Mouse (Mus musculus) hindbrain, embryonic 15.5 days (tissue): ENCODE measurements around the gene Stk33. TPM values are rescaled to one million over a fixed set of nuclear protein-coding genes. Genes with fewer than 3 reads are reported as not detected.

ENCODE experiments used
- ATAC-seq: fragments of 200-750 bp; cut with Nextera tagmentation; 2 replicates; pipeline ENCODE4 v1.8.0; 2017; ENCODE audit warnings: low read depth, moderate number of reproducible peaks, moderate TSS enrichment; ENCODE audit not compliant: low FRiP score
- H3K27ac ChIP-seq: fragments of 300-500 bp; sonication (generic); replicated peaks from 2 replicates; pipeline ENCODE4 v1.5.1; 2015; ENCODE audit warnings: mild to moderate bottlenecking, inconsistent platforms
- H3K27me3 ChIP-seq: fragments of 300-500 bp; sonication (generic); 2 replicates; pipeline ENCODE4 v1.6.1; 2015; ENCODE audit warnings: control low read depth, inconsistent platforms
- H3K36me3 ChIP-seq: fragments of 300-500 bp; sonication (generic); 2 replicates; pipeline ENCODE4 v1.6.1; 2015; ENCODE audit warnings: control low read depth, inconsistent platforms
- H3K4me1 ChIP-seq: fragments of 300-500 bp; sonication (generic); replicated peaks from 2 replicates; pipeline ENCODE4 v1.6.1; 2015; ENCODE audit warnings: control low read depth, inconsistent platforms
- H3K4me2 ChIP-seq: fragments of 300-500 bp; sonication (generic); 2 replicates; pipeline ENCODE4 v1.6.1; 2015; ENCODE audit warnings: moderate library complexity, mild to moderate bottlenecking, inconsistent platforms
- H3K4me3 ChIP-seq: fragments of 300-500 bp; sonication (generic); 2 replicates; pipeline ENCODE4 v1.5.1; 2015; ENCODE audit warnings: mild to moderate bottlenecking, inconsistent platforms
- H3K9ac ChIP-seq: fragments of 300-500 bp; sonication (generic); 2 replicates; pipeline ENCODE4 v1.6.1; 2015; ENCODE audit warnings: inconsistent platforms
- H3K9me3 ChIP-seq: fragments of 300-500 bp; sonication (generic); 2 replicates; pipeline ENCODE4 v1.6.1; 2016; ENCODE audit warnings: control low read depth, inconsistent platforms
- WGBS: fragments of 180-500 bp; shearing (Covaris S2); methylation state at CpG from one replicate; pipeline ENCODE4 v1.1.7; 2015; 5-methylcytosine and 5-hydroxymethylcytosine counted together
- polyA plus RNA-seq: library from polyadenylated mRNA; unstranded; fragments of >200 nt; fragmentation: Nextera tagmentation; extraction: Ambion mirVana; gene quantifications from 2 replicates; pipeline ENCODE4 v1.2.1, GENCODE M21; 2015

The Stk33 gene
- polyA plus RNA-seq, 1 experiment from 2014 or later, result 7.2 TPM

DNA sequence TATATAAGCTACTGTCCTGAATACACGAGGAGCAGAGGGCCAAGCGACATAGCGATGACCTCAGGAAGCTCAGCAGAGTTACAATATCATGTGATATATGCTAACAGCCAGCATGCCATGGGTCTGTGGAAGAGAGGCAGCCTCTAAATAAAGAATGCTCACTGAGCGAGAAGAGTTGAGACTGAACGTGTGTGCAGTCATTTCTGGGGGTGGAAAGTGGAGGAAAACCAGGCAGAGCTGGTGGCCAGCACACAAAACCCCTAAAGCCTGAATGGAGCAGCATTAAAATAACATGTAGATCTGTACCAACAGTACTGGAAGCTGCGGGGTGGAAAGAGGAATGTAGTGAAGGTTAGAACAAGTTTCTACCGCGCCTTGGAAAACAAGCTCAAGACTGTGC lies 107.2 kb downstream of the Stk33 start:
- no peak overlapping the region for H3K9ac ChIP-seq
- 0 out of 2 replicates have a peak, but pooled peaks cover 1% of the 10 kb centered on the region for H3K4me1 ChIP-seq
- no peaks in the 10 kb centered on the region for H3K9me3 ChIP-seq
- H3K27ac ChIP-seq, result no peak overlapping the region
- no peak overlapping the region for H3K4me3 ChIP-seq
- H3K27me3 ChIP-seq, result no peaks in the 10 kb centered on the region
- H3K4me2 ChIP-seq, result no peak overlapping the region
- H3K36me3 ChIP-seq, result no peaks in the 10 kb centered on the region
- WGBS, result 88% methylated on average over 8 of the region's 8 CpGs
- no peak for ATAC-seq

DNA sequence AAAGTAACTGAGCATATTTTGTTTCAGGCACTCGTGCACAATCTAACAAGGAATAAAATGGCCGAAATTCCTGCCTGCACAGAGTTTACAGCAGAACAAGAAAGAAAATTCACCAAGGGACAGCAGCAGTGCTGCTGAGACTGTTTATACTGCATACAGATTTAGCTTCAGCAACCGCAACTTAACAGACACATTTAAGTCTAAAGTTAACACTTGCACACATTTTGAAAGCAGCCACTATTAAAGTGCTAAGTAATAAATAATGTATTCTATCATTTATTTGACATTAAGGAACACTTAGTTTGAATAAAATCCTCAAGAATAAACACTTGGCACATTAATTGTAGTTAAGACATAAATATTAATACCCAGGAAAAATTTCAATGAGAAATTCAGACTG lies 110.1 kb downstream of the Stk33 start:
- 71% methylated on average over 3 of the region's 3 CpGs for WGBS
- Histone ChIP-seq H3K4me1 (0 out of 2 replicates have a peak, but pooled peaks cover 2% of the 10 kb centered on the region), H3K9me3 (no peaks in the 10 kb centered on the region), H3K36me3 (no peaks in the 10 kb centered on the region), H3K9ac (no peak overlapping the region), H3K27me3 (no peaks in the 10 kb centered on the region), H3K27ac (no peak overlapping the region), H3K4me2 (no peak overlapping the region), H3K4me3 (no peak overlapping the region)
- ATAC-seq, result no peak

DNA sequence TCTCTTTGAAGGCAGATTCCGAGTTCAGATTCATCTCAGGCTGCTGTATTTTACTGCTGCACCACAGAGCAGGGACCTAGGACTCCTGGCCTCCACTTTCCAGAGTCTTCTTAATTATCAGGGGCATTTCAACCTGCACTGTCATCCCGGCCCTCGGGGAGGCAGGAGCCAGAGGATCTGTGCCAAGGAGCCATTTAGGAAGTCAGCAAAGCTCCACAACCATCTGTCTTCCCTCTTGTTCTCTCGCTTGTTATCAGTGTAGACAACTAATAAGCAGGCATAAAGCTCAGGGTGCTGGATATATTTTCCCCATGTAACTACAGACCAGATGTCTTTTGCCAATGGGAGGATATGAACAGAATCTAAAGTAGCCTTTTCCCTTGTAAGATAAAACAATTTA lies 112.1 kb downstream of the Stk33 start:
- Histone ChIP-seq H3K27ac (no peak overlapping the region), H3K4me1 (0 out of 2 replicates have a peak, but pooled peaks cover 2% of the 10 kb centered on the region), H3K27me3 (no peaks in the 10 kb centered on the region), H3K36me3 (no peaks in the 10 kb centered on the region), H3K9me3 (no peaks in the 10 kb centered on the region), H3K4me3 (no peak overlapping the region), H3K9ac (no peak overlapping the region), H3K4me2 (no peak overlapping the region)
- no peak for ATAC-seq
- 51% methylated on average over 4 of the region's 4 CpGs for WGBS

DNA sequence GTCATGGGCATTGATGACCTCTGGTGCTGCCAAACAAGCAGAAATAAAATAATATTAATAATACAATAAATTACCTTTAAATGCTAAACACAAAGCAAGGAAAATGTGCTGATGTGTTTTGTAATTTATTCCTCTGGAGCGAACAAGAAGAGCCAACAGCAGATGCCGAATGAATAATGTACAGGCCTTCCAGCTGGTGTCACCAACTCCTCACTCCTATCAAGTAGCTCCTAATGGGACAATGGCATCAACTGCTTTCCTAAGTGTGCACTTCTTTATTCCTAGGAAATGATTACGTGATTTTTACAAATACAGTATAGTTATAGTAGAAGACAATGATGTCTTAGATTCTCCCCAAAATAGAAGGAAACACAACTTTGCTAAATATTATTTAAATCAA lies 113.2 kb downstream of the Stk33 start:
- H3K36me3 ChIP-seq, result no peaks in the 10 kb centered on the region
- H3K4me2 ChIP-seq, result no peak overlapping the region
- no peak overlapping the region for H3K27ac ChIP-seq
- H3K9ac ChIP-seq, result no peak overlapping the region
- H3K27me3 ChIP-seq, result no peaks in the 10 kb centered on the region
- H3K4me3 ChIP-seq, result no peak overlapping the region
- no peaks in the 10 kb centered on the region for H3K9me3 ChIP-seq
- 0 out of 2 replicates have a peak, but pooled peaks cover 2% of the 10 kb centered on the region for H3K4me1 ChIP-seq
- 52% methylated on average over 3 of the region's 3 CpGs for WGBS
- no peak for ATAC-seq

DNA sequence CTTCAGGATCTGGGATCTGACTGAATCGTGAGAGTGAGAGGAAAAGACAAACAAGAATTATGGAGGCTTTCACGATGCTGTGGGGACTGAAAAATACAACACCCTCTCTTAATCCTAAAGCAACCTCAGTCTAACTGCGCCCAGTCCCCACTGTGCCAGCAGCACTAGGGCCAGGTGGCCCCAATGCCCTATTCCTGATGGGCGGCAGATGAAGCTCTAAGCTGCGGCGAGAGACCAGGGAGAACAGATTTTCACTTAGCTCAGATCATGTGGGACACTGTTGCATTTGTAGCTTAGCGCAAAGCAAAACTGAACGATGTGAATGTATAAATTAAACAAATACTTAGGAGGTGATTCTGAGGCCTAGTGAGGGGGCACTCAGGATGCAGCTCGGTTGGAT lies 113.7 kb downstream of the Stk33 start:
- no peak overlapping the region for H3K27ac ChIP-seq
- H3K4me1 ChIP-seq, result 0 out of 2 replicates have a peak, but pooled peaks cover 2% of the 10 kb centered on the region
- no peaks in the 10 kb centered on the region for H3K27me3 ChIP-seq
- 70% methylated on average over 9 of the region's 9 CpGs for WGBS
- no peak for ATAC-seq
- no peak overlapping the region for H3K4me3 ChIP-seq
- no peaks in the 10 kb centered on the region for H3K9me3 ChIP-seq
- no peak overlapping the region for H3K9ac ChIP-seq
- H3K36me3 ChIP-seq, result no peaks in the 10 kb centered on the region
- H3K4me2 ChIP-seq, result no peak overlapping the region

DNA sequence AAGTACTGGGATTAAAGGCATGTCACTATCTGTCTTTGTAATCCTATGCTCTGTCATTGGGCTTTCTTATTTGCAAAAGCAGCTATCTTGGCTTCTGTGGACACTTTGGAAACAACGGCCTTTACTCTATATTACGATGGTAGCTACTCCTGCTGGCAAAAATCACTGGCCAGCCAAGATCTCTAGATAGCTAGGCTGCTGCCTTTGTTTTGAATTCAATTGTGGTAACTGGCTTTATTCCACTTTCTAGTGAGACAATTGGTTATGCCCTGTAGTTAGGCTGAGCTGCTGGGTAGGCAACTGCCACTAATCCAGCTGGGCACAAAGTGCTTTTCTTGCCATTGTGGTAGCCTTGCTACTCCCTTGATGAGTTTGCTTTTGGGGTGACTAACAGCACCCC lies 129.4 kb downstream of the Stk33 start:
- Histone ChIP-seq H3K4me1 (no peaks in the 10 kb centered on the region), H3K27ac (no peak overlapping the region), H3K4me2 (no peak overlapping the region), H3K4me3 (no peak overlapping the region), H3K9me3 (no peaks in the 10 kb centered on the region), H3K36me3 (no peaks in the 10 kb centered on the region), H3K9ac (no peak overlapping the region), H3K27me3 (no peaks in the 10 kb centered on the region)
- 74% methylated on average over 2 of the region's 2 CpGs for WGBS
- ATAC-seq, result no peak

DNA sequence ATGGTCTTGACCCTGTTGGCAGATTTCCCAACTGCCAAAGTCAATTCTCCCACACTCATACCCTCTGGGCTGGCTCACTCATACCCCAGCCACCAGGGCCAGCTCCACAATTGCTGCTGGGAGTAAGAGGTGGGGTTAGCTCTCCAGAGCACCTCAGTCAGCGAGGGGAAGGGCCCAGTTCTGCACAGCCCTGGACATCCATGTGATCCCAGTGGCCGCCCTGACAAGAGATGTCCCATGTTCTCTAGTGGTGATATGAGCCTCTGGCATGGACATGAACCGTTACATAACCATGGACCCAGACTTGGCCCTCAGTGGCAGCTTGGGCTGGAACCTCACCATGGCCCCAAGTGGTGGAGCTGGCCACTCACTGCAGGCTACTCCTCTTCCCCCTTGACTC lies 143.1 kb downstream of the Stk33 start:
- no peak overlapping the region for H3K9ac ChIP-seq
- 95% methylated on average over 3 of the region's 3 CpGs for WGBS
- H3K27me3 ChIP-seq, result no peaks in the 10 kb centered on the region
- H3K4me2 ChIP-seq, result no peak overlapping the region
- H3K4me1 ChIP-seq, result no peaks in the 10 kb centered on the region
- H3K36me3 ChIP-seq, result no peaks in the 10 kb centered on the region
- H3K27ac ChIP-seq, result no peak overlapping the region
- no peaks in the 10 kb centered on the region for H3K9me3 ChIP-seq
- ATAC-seq, result no peak
- H3K4me3 ChIP-seq, result no peak overlapping the region

DNA sequence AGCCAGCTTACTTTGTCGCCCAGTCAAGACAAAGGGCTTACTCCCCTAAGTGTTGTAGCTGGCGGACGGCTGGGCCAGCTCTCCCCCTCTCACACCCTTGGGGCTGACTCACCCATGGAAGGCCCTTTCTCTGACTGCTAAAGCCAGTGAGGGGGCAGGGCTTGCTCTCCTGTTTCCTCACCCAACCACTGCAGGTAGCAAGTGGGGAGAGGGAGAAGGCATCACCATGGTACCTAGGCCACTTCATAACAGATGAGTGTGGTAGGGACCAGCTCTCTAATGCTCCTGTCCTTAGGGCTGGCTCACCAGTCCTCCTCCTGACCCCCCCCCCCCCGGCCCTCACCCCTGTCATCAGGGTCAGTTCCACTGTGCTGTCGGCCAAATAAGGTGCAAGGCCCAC lies 143.5 kb downstream of the Stk33 start:
- ATAC-seq, result no peak

DNA sequence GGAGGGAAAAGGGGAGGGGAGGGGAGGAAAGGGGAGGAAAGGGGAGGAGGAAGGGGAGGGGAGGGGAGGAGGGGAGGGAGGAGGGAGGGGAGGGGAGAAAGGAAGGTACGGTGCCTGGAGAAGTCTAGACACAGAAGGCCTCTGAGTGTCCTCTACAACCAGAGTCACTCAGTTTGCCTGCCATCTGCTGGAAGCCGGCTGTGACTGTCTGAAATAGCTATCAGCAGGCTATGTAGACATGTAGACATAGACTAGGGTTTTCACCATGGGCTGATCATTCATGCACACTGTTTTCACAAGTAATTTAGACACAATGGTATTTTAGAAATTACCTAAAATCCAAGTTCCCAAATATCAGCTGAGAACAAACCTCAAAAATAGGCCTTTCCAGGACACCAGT lies 148.4 kb downstream of the Stk33 start:
- Histone ChIP-seq H3K27me3 (no peaks in the 10 kb centered on the region), H3K9me3 (no peaks in the 10 kb centered on the region)
- no peak for ATAC-seq

More for the DNA sequence above, 143.5 kb downstream of the Stk33 start:
- Histone ChIP-seq H3K27ac (no peak overlapping the region), H3K9me3 (no peaks in the 10 kb centered on the region), H3K27me3 (no peaks in the 10 kb centered on the region), H3K4me2 (no peak overlapping the region), H3K4me1 (no peaks in the 10 kb centered on the region), H3K36me3 (no peaks in the 10 kb centered on the region), H3K9ac (no peak overlapping the region), H3K4me3 (no peak overlapping the region)
- 85% methylated on average over 5 of the region's 5 CpGs for WGBS

DNA sequence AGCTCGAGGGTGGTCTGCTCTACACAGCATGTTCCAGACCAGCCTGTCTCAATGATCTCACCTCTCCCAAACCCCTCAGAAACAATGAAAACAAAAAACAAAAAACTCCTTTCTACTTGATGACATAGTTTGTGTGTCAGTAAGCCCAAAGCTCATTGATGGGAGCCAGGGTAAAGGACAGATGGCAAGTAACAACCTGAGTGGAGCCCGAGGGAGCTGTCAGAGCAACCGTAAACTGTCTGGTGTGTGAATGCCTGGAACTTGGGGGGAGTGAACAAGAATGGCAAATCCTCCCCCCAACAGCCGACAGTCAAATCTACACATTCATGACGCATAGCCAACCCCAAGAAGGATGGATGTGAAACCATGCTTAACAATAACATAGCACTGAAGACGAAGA lies 149.8 kb downstream of the Stk33 start:
- no peaks in the 10 kb centered on the region for H3K36me3 ChIP-seq
- no peaks in the 10 kb centered on the region for H3K4me1 ChIP-seq
- H3K4me2 ChIP-seq, result no peak overlapping the region
- H3K27me3 ChIP-seq, result no peaks in the 10 kb centered on the region
- ATAC-seq, result no peak
- 64% methylated on average over 6 of the region's 6 CpGs for WGBS
- no peaks in the 10 kb centered on the region for H3K9me3 ChIP-seq
- H3K9ac ChIP-seq, result no peak overlapping the region
- H3K4me3 ChIP-seq, result no peak overlapping the region
- H3K27ac ChIP-seq, result no peak overlapping the region

More for the DNA sequence above, 148.4 kb downstream of the Stk33 start:
- Histone ChIP-seq H3K36me3 (no peaks in the 10 kb centered on the region), H3K4me2 (no peak overlapping the region), H3K27ac (no peak overlapping the region), H3K4me1 (no peaks in the 10 kb centered on the region), H3K4me3 (no peak overlapping the region), H3K9ac (no peak overlapping the region)
- WGBS, result 19% methylated on average over 2 of the region's 2 CpGs

DNA sequence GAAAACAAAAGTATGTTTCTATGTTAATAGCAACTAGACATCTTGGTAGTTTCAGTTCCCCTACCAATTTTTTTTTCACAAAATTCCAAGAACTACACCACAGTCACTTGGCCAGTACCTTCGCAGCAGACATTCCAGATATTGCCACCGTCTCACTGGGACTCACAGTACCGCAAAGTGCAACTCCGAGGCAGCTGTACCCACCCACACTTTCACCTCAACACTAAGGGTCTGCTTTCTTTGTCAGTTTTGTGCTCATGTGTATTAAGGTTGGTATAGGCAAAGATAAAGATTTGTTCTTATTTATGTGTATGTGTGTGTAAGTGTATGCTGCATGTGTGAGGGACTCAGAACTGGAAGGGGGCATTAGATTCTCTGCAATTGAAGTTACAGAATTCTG lies 156.8 kb downstream of the Stk33 start:
- H3K36me3 ChIP-seq, result no peaks in the 10 kb centered on the region
- no peak overlapping the region for H3K4me2 ChIP-seq
- no peak overlapping the region for H3K27ac ChIP-seq
- no peaks in the 10 kb centered on the region for H3K27me3 ChIP-seq
- 91% methylated on average over 4 of the region's 4 CpGs for WGBS
- H3K4me3 ChIP-seq, result no peak overlapping the region
- ATAC-seq, result no peak
- no peaks in the 10 kb centered on the region for H3K9me3 ChIP-seq
- no peaks in the 10 kb centered on the region for H3K4me1 ChIP-seq
- H3K9ac ChIP-seq, result no peak overlapping the region

DNA sequence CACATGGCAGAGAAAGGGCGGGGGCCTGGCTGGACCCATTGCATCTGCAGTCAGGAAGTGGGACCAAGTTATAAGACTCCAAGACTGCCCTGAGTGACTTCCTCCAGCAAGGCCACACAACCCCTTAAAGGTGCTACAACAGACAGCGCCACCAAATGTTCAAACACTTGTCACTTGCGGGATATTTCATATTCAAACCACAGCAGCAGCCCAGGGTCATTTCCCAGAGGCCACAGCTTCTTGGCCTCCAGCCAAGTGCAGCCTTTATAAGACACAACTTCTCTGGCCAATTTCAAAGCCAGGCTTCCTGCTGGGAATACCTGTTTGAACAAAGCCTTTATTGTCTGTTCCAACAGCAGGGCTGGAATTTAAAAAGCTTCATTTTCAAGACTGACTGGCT lies 162.3 kb downstream of the Stk33 start:
- no peak overlapping the region for H3K9ac ChIP-seq
- no peak overlapping the region for H3K27ac ChIP-seq
- WGBS, result 62% methylated on average over 3 of the region's 3 CpGs
- no peaks in the 10 kb centered on the region for H3K9me3 ChIP-seq
- H3K36me3 ChIP-seq, result no peaks in the 10 kb centered on the region
- no peaks in the 10 kb centered on the region for H3K4me1 ChIP-seq
- H3K27me3 ChIP-seq, result no peaks in the 10 kb centered on the region
- no peak for ATAC-seq
- no peak overlapping the region for H3K4me2 ChIP-seq
- H3K4me3 ChIP-seq, result no peak overlapping the region

DNA sequence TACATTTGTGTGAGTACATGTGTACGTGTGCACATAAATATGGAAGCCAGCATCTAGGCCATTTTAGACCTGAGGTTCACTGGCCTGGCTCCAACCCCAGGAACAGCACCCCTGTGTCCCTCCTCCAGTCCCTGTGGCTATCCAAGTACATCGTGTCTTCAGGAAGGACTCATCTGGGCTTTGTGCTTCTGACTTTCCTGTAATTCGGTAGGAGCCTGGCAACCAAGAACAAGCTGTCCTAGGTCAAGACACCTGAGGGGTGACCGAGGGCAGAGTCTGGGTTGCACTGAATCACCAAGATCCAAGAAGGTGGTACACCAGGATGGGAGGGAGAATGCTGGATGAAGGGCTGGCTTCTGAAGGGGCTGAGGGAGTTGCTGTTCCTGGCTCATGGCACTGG lies 163.0 kb downstream of the Stk33 start:
- no peak for ATAC-seq
- WGBS, result 80% methylated on average over 4 of the region's 4 CpGs

More for the DNA sequence above, 163.0 kb downstream of the Stk33 start:
- H3K27me3 ChIP-seq, result no peaks in the 10 kb centered on the region
- H3K4me1 ChIP-seq, result no peaks in the 10 kb centered on the region
- no peak overlapping the region for H3K9ac ChIP-seq
- H3K27ac ChIP-seq, result no peak overlapping the region
- H3K4me2 ChIP-seq, result no peak overlapping the region
- H3K4me3 ChIP-seq, result no peak overlapping the region
- H3K36me3 ChIP-seq, result no peaks in the 10 kb centered on the region
- no peaks in the 10 kb centered on the region for H3K9me3 ChIP-seq
